Comparison of ENCODE assay signal across 26 mouse cellular contexts in genomic region chr6:108168723-108169122, GRCm38 (mm10). TPM values are rescaled to one million over a fixed set of nuclear protein-coding genes. Genes with fewer than 3 reads are reported as not detected.
DNase-seq lines count a peak whose midpoint lies in the region; ATAC-seq and TF ChIP-seq lines count a peak whose summit lies in the region.
"Had no signal": no experiment of that assay in that cellular context is flagged by ENCODE, and none has a peak within 500 bp of the region (broad histone marks: within the 10 kb centered on the region; RNA-seq: fewer than 3 reads in every experiment).

No protein-coding gene starts in this region.

- H3K79me2 ChIP-seq in CH12.LX (replicated peaks; ENCODE audit: control insufficient read depth, extremely low read depth, insufficient read depth, poor library complexity, severe bottlenecking): peaks cover 2% of the 10 kb centered on the region; the same call in 1 of the 2 replicates

- H3K4me2 ChIP-seq in CH12.LX (ENCODE audit: insufficient read depth, low read depth, poor library complexity, severe bottlenecking): peak overlapping the region; percentile 25; the same call in 1 of the 2 replicates
- H3K4me2 ChIP-seq: forebrain, embryonic 13.5 days; heart, embryonic 13.5 days; hindbrain, embryonic 12.5 days; hindbrain, embryonic 15.5 days; intestine, embryonic 15.5 days had no signal

- TF ChIP-seq RAD21 in CH12.LX (IDR thresholded peaks at IDR 0.05; ENCODE audit: low read depth, low read length): no peak

- in situ Hi-C loops in CH12.LX (cut with MboI; ENCODE audit: low pct_ligation_motif_present, low pct_unique_long_range_greater_than_20kb, low sequenced_read_pairs): no loop called here

- ATAC-seq in megakaryocyte progenitor cell, adult 5-6 weeks (replicated peaks; ENCODE audit: poor library complexity): peak; percentile 44
- ATAC-seq: forebrain, embryonic 13.5 days; forebrain, embryonic 16.5 days; intestine, embryonic 15.5 days had no signal

- H3K27ac ChIP-seq in CH12.LX (ENCODE audit: insufficient read depth, low read depth): no peak overlapping the region
- H3K27ac ChIP-seq in embryonic facial prominence, embryonic 10.5 days (replicated peaks): no peak overlapping the region
- H3K27ac ChIP-seq: forebrain, embryonic 10.5 days; forebrain, embryonic 13.5 days; heart, adult 2 months; heart, embryonic 10.5 days; heart, embryonic 13.5 days; hindbrain, embryonic 12.5 days; hindbrain, embryonic 15.5 days; intestine, embryonic 15.5 days had no signal

- peak; percentile 80 for DNase-seq in CD4-positive helper T cell, adult 2 months (ENCODE audit: low read depth, low spot score)
- DNase-seq in CH12.LX (ENCODE audit: extremely low read depth): no peak
- peak; percentile 16 for DNase-seq in T-cell, adult 2 months (ENCODE audit: low spot score)
- DNase-seq in embryonic facial prominence, embryonic 10.5 days (ENCODE audit: low spot score): no peak
- no peak for DNase-seq in kidney, postnatal 14 days
- DNase-seq in spleen, postnatal 10 days (ENCODE audit: low spot score in 2 of 2): no peak
- no peak for DNase-seq in thymus, postnatal 36 days
- DNase-seq: adrenal gland, adult 8-10 months; adrenal gland, postnatal 25 days; cerebellum, adult 2 months; cerebellum, adult 9-11 months; cerebellum, postnatal 25 days; gastrocnemius, postnatal 10 days; gastrocnemius, postnatal 36 days; heart, adult 2 months; kidney, adult 11 months had no signal

- H3K4me1 ChIP-seq in CH12.LX (ENCODE audit: control insufficient read depth in 1 of 2, insufficient read depth in 2 of 2): peaks cover 24 to 48% of the 10 kb centered on the region in 2 experiments
- H3K4me1 ChIP-seq in embryonic facial prominence, embryonic 10.5 days: no peaks in the 10 kb centered on the region
- H3K4me1 ChIP-seq: forebrain, embryonic 10.5 days; forebrain, embryonic 13.5 days; heart, embryonic 10.5 days; heart, embryonic 13.5 days; hindbrain, embryonic 12.5 days; hindbrain, embryonic 15.5 days; intestine, embryonic 15.5 days had no signal

- peaks cover 18 to 39% of the 10 kb centered on the region in 2 experiments for H3K36me3 ChIP-seq in CH12.LX (replicated peaks in 1 of 2; ENCODE audit: control insufficient read depth in 1 of 2, insufficient read depth in 1 of 2, low read length in 1 of 2)
- peaks cover 34% of the 10 kb centered on the region for H3K36me3 ChIP-seq in embryonic facial prominence, embryonic 10.5 days (replicated peaks)

- TF ChIP-seq POLR2A in CH12.LX (IDR thresholded peaks at IDR 0.05; ENCODE audit: low read depth, low read length): no peak

- dilution Hi-C loops in CH12.LX (cut with MboI; ENCODE audit: extremely low pct_ligation_motif_present, extremely low pct_unique_long_range_greater_than_20kb, low sequenced_read_pairs): no loop called here

- no peak overlapping the region for H3K9ac ChIP-seq in CH12.LX (ENCODE audit: insufficient read depth, low read depth)
- H3K9ac ChIP-seq: forebrain, embryonic 13.5 days; heart, embryonic 13.5 days; hindbrain, embryonic 12.5 days; hindbrain, embryonic 15.5 days; intestine, embryonic 15.5 days had no signal

- TF ChIP-seq CTCF in CH12.LX (conservative IDR thresholded peaks at IDR 0.05 in 1 of 2, IDR thresholded peaks at IDR 0.05 in 1 of 2; ENCODE audit: low read depth in 2 of 2, low read length in 2 of 2): no peak

- WGBS in embryonic facial prominence, embryonic 10.5 days: 92% methylated on average over 6 of the region's 6 CpGs

- H3K27me3 ChIP-seq in CH12.LX (replicated peaks): no peaks in the 10 kb centered on the region
- no peaks in the 10 kb centered on the region for H3K27me3 ChIP-seq in embryonic facial prominence, embryonic 10.5 days (replicated peaks; ENCODE audit: low read depth, poor library complexity, severe bottlenecking)
- H3K27me3 ChIP-seq: forebrain, embryonic 13.5 days; heart, embryonic 13.5 days; hindbrain, embryonic 12.5 days; hindbrain, embryonic 15.5 days; intestine, embryonic 15.5 days had no signal

- H3K4me3 ChIP-seq in CH12.LX (replicated peaks in 1 of 3; ENCODE audit: low read depth in 2 of 3, low read length in 2 of 3, poor library complexity in 1 of 3): no peak overlapping the region
- no peak overlapping the region for H3K4me3 ChIP-seq in embryonic facial prominence, embryonic 10.5 days
- H3K4me3 ChIP-seq: forebrain, embryonic 10.5 days; forebrain, embryonic 13.5 days; heart, adult 2 months; heart, embryonic 10.5 days; heart, embryonic 13.5 days; hindbrain, embryonic 12.5 days; hindbrain, embryonic 15.5 days; intestine, embryonic 15.5 days had no signal

- H3K9me3 ChIP-seq in CH12.LX (replicated peaks; ENCODE audit: low read length): peaks cover 3% of the 10 kb centered on the region
- H3K9me3 ChIP-seq in embryonic facial prominence, embryonic 10.5 days: no peaks in the 10 kb centered on the region
- H3K9me3 ChIP-seq: forebrain, embryonic 13.5 days; G1E; hindbrain, embryonic 15.5 days; intestine, embryonic 15.5 days had no signal

- no peak for TF ChIP-seq EP300 in CH12.LX (IDR thresholded peaks at IDR 0.05; ENCODE audit: low read length)

TF ChIP-seq in CH12.LX, 34 proteins besides CTCF, POLR2A, EP300 and RAD21:
- no peak for TF ChIP-seq ZMIZ1 (IDR thresholded peaks at IDR 0.05; ENCODE audit: low read depth, low read length)
- peak; percentile 61; the same call in 1 of the 2 replicates for TF ChIP-seq MEF2A (IDR thresholded peaks at IDR 0.05; ENCODE audit: borderline replicate concordance, low read depth, low read length)

RNA-seq across cellular contexts. Expression of gene Sumf1, which starts 16.7 kb away (rescaled TPM):
- 14.9 and 17.1 TPM in 2 replicates for total RNA-seq in CH12.LX (2012; rRNA removed)
- total RNA-seq in CH12.LX (2014; rRNA removed): 11.0 and 13.1 TPM in 2 replicates
- polyA plus RNA-seq in CH12.LX (2012; ENCODE audit: insufficient read length, low read depth): 19.1 and 23.1 TPM in 2 replicates
- 12.8 and 18.5 TPM in 2 replicates for total RNA-seq in megakaryocyte progenitor cell, adult 5-6 weeks (2015)
- 18.5 and 21.8 TPM in 2 replicates for total RNA-seq in megakaryocyte progenitor cell, adult 5-6 weeks (2017)
- 12.2 and 12.5 TPM in 2 replicates for polyA plus RNA-seq in embryonic facial prominence, embryonic 10.5 days (2016; fragmentation: Nextera tagmentation; extraction: Ambion mirVana)

RNA-seq across cellular contexts. Expression of gene Itpr1, which starts 44.2 kb away (rescaled TPM):
- 73.1 and 78.2 TPM in 2 replicates for total RNA-seq in CH12.LX (2012; rRNA removed)
- total RNA-seq in CH12.LX (2014; rRNA removed): 42.8 and 48.2 TPM in 2 replicates
- polyA plus RNA-seq in CH12.LX (2012; ENCODE audit: insufficient read length, low read depth): 53.4 and 54.5 TPM in 2 replicates
- total RNA-seq in megakaryocyte progenitor cell, adult 5-6 weeks (2015): 36.5 and 40.4 TPM in 2 replicates
- 76.6 and 90.4 TPM in 2 replicates for total RNA-seq in megakaryocyte progenitor cell, adult 5-6 weeks (2017)
- polyA plus RNA-seq in embryonic facial prominence, embryonic 10.5 days (2016; fragmentation: Nextera tagmentation; extraction: Ambion mirVana): 10.0 and 11.2 TPM in 2 replicates

Comparison
In these comparisons a context has a peak if more than half of its experiments do, and no peak if none do; other contexts are left out.
1. DNase-seq: peak in CD4-positive helper T cell, adult 2 months (single experiment) and T-cell, adult 2 months (single experiment); none in CH12.LX (single experiment), embryonic facial prominence, embryonic 10.5 days (single experiment), kidney, postnatal 14 days (single experiment), spleen, postnatal 10 days (0 of 2) and thymus, postnatal 36 days (0 of 2).